Mouse (Mus musculus): ENCODE measurements around the gene Trmt112.

DNA sequence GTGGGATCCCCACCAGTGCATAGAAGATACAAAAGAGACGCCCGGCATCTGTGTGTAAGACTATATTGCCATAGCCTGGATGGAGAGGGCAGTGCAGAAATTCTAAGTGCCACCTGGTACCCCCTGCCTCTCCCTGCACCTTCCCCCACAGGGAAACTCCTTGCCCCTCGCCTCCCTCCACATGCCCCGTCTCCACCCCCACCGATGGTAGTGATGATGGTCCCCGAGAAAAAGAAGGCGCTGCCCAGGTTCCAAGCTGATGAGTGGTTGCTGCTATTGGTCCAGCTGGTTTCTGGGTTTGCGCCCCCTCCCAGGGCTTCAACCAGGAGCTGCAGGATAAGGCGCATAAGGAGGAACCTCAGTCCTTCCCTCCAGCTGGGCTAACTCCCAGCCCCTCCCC lies 18.6 kb downstream of the Trmt112 start:
- TF ChIP-seq CTCF (IDR thresholded peaks at IDR 0.05; ENCODE audit: borderline replicate concordance, insufficient read depth, low read length) (no peak), POLR2A (IDR thresholded peaks at IDR 0.05; ENCODE audit: low read depth, low read length) (no peak)

Measured in embryonic fibroblast, embryonic 13.5 days (primary cell).